Mouse (Mus musculus): ENCODE data around the gene Akain1.

Gene Akain1

GRCm38 (mm10) chr17:69438990-69439491, at the start of gene Akain1:
Gene Akain1, plus strand, starts transcription at chr17:69439326.
- peak; percentile 25 to 69 for DNase-seq (ENCODE audit: low spot score in 2 of 2)

DNA sequence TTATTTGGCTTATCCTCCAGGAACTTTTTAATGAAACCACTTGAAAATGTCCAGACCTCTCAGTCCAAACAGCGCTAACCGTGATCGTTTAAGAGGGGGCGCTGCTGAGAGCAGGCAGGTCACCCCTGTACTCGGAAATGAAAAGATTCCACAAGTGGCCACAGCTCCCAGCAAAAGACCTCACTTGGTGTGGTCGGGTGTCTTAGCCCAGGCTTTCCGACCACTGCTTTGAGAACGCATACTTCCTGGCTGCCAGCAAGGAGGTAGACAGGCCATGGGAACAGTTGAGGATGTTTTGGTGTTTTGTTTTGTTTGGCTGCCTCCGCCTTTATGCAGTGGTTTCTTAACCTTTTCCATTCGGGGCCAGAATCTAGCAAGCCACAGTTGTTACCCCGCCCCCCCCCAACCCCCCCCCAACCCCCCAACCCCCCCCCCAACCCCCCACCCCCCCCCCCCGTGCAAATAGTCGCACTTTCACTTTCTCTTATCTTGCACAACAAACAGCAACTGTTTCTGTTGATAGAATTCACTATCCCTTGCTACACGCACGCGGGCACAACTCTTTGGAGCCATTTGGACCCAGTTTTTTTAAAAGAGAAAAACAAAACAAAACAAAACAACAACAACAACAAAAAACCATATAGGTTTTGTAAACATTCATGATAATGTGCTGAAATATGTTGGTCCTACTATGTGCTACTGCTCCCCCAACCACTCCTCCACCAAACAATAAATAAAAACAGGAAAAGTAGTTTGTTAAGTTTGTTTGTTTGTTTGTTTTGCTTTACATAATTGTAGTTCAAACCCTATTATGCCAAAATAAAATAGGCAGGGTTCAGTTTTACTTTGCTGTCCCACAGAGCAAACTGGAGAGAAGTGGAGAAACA, 42.7 kb upstream of the Akain1 start:
- peak in 1 of 2 experiments; percentile 36 for DNase-seq (ENCODE audit: low spot score in 2 of 2)

DNA sequence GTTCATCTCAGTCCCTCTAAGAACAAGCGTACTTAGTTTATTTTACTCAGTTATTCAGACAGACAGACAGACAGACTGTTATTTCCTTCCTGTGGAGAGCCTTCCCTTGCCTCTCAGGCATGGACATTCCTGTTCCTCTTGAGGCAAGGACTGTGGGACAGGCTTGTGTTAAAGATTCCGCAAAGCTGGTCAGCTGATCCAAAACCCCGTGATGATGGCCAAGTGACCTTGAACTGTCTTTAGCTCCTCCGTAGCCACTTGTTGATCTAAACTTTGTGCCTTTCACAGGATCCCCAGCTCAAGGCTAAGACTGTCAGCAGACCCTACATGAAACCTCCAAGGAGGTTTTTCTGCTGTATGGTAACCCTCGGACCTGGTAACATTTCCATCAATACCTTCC, 42.0 kb upstream of the Akain1 start:
- DNase-seq (ENCODE audit: low spot score in 2 of 2): no peak

GRCm38 (mm10) chr17:69398092-69398491, 41.0 kb upstream of the Akain1 start:
- no peak for DNase-seq (ENCODE audit: low spot score in 2 of 2)

DNA sequence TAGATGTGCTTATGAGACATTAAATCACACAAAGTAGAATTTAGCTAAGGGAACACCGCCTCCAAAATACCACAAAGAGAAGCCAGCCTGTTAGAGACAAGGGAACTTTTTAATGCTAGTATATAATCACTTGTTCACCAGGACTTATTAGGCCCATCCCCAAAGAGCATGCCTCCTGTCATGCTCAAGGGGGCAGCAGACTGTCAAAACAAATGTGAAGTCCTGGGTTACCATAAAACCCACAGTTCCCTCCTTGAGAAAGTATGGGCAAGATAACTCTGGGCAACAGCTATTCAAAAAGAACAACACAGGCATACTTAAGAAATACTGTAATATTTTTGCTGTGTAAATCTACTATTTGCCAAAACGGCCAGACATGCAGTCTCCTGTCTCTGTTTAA, 38.0 kb upstream of the Akain1 start:
- DNase-seq (ENCODE audit: low spot score in 2 of 2): no peak

- DNase-seq (ENCODE audit: low spot score in 2 of 2): no peak
Measured at GRCm38 (mm10) chr17:69416163-69416562, 23.0 kb upstream of the Akain1 start.

- DNase-seq (ENCODE audit: low spot score in 2 of 2): peak; percentile 88 to 91
Measured at GRCm38 (mm10) chr17:69416920-69417661, 22.0 kb upstream of the Akain1 start.

DNA sequence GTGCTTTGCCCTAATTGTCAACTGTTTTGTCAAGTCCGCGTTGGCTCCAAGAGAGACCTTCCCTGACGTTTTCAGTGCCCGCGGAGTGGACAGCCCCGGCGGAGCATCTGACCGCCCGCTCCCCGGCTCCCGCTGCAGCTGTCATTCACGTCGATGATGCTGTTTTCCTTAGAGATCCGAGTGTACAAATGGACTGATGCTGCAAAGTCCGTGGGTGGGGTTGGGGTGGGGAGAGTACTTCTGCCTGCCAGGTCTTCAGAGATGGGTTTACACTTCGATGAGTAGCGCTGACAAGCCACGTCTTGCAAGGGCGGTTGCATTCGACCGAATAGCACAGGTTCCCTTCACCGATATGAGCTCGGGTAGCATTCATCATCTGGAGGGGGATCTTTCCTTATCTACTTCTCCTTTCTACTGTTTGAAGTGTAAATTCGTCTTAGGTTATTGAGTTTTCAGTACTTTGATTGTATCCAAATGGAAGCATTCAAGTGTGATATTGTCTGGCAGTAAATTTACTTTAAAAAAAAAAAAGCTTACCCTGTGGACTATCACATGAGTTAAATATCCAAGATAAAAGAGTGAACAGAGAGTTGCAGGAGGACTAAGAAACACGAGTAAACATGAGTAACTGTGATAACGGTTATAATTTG, 21.3 kb upstream of the Akain1 start:
- DNase-seq (ENCODE audit: low spot score in 2 of 2): no peak

- no peak for DNase-seq (ENCODE audit: low spot score in 2 of 2)
Measured at GRCm38 (mm10) chr17:69421592-69421991, 17.5 kb upstream of the Akain1 start.

GRCm38 (mm10) chr17:69437836-69438235, 1.3 kb upstream of the Akain1 start:
- DNase-seq (ENCODE audit: low spot score in 2 of 2): no peak

DNA sequence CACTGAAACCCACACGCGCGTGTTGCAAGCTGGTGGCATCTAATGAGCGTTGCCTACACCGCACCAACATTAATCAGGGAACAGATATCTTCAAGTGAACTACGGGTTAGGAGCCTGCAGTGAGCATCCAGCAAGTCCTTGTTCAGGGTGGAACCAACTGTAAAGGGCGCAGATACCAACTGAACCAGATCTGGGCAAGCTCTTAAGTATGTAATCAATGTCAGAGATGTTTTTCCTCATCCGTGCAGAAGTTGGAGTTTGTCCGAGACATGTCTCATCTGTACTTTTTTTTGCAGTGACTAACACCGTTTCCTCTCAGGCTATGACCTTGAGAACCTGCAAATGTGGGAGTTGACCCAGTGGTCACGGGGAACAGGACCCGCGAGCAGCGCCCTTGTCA, 640 bp upstream of the Akain1 start:
- DNase-seq (ENCODE audit: low spot score in 2 of 2): no peak

DNA sequence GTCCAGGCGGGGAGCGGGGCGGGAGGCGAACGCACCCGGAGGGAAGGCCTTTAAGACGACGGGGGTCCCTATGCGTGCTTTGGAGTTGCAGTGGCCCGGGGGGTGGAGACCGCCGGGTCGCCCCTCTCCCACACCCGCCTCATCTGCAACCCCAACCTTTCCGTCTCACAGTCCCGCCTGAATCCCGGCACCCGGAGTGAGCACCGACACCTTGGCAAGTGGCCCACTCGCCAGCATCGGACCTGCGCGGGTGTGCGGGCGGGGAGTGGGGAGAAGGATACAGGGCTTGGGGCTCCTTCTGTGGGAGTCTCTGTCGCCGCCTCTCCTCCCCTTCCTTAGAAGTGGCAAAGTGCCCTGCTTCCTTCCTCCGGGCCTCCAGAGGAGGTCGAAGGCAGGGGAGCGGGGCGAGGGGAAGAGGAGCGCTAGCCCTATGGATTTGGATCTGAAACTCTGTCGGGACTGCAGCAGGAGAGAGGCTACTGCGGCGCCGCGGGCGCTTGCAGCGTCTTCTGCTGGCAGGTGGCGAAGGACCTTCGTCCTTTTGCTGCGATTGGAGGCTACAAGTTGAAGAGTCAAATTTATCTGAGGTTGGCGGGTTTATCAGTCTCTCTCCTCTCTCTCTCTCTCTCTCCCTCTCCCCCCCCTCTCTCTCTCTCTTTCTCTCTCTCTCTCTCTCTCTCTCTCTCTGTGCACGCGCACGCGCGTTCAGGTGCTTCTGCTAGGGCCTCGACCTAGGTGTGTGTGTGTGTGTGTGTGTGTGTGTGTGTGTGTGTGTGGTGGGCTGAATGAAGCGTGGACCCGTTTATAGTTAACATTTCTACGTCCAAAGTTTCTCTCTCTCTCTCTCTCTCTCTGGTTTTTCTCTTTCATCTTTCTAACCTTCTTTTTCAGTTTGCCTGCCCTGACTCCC, 700 bp downstream of the Akain1 start:
- peak in 1 of 2 experiments; percentile 4 for DNase-seq (ENCODE audit: low spot score in 2 of 2)

GRCm38 (mm10) chr17:69441041-69441440, 1.9 kb downstream of the Akain1 start:
- DNase-seq (ENCODE audit: low spot score in 2 of 2): no peak

DNA sequence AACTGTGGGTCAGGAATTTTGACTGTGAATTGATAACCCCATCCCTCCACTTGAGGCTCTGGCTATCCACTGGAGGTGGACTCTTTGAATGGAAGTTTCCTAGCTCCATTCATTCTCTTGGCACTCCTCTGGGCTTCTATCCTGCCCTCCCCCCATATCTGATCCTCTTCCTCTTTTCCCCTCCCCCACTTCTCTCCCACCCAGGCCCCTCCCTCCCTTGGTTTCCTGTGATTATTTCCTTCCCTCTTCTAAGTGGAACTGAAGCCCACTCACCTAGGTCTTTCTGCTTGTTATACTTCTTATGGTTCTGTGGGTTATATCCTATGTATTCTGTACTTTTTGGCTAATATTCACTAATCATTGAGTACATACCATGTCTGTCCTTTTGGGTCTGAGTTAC, 9.6 kb downstream of the Akain1 start:
- DNase-seq (ENCODE audit: low spot score in 2 of 2): no peak

GRCm38 (mm10) chr17:69461680-69462079, 22.6 kb downstream of the Akain1 start:
- DNase-seq (ENCODE audit: low spot score in 2 of 2): no peak

DNA sequence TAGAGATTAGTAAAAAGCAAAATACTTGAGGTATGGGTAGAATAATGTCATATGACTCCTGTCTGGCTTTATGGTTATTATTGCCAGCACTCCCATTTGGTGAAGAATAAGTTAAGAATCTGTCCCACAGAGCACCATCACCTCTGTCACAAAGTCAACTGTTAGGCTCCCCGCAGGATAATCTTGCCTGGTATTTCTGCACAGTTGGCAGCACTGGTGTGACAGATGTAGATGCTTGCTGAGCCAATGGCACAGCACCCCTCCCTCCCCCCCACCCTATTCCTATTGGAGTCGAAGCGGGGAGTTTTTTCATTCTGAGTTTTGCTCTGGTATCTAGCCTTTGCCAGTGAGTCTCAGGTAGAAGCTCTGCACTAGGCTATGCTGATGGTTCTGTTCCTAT, 23.9 kb downstream of the Akain1 start:
- DNase-seq (ENCODE audit: low spot score in 2 of 2): no peak

GRCm38 (mm10) chr17:69471171-69471570, 32.0 kb downstream of the Akain1 start:
- DNase-seq (ENCODE audit: low spot score in 2 of 2): no peak

GRCm38 (mm10) chr17:69472401-69472800, 33.3 kb downstream of the Akain1 start:
- no peak for DNase-seq (ENCODE audit: low spot score in 2 of 2)

- no peak for DNase-seq (ENCODE audit: low spot score in 2 of 2)
Measured at GRCm38 (mm10) chr17:69474084-69474483, 35.0 kb downstream of the Akain1 start.

DNA sequence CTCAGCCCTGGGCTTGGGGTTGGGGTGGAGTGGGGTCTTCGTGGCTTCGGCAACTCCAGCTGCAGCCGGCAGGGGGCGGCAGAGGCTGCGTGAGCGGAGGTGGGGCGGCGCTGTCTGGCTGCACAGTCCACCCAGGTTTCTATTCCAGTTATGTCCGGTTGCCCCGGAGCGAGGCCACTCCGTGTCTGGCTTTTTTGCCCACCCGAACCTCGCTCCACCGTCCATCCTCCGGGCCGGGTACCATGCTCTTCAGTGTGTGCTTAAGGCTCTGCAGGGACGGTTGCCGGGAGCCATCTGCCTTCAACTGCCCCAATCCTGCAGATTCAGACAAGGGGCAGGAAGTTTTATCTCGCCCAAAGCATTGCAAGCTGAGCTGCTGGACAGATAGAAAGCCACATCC, 36.3 kb downstream of the Akain1 start:
- peak in 1 of 2 experiments; percentile 47 for DNase-seq (ENCODE audit: low spot score in 2 of 2)

GRCm38 (mm10) chr17:69477526-69477925, 38.4 kb downstream of the Akain1 start:
- DNase-seq (ENCODE audit: low spot score in 2 of 2): no peak

Measured in thymus, postnatal 10 days (tissue).